Mouse (Mus musculus) right cerebral cortex, postnatal 4 days (tissue): ENCODE results near the gene Fbxw11.
"Not testable (repeated sequence)": the region's sequence is repeated elsewhere in the genome, so short reads cannot be mapped to it uniquely, and the experiment has no call there.

Experiments used
- DNase-seq: peaks from one replicate; pipeline ENCODE4 v3.0.0-alpha.2; 2022

The Fbxw11 gene

DNA sequence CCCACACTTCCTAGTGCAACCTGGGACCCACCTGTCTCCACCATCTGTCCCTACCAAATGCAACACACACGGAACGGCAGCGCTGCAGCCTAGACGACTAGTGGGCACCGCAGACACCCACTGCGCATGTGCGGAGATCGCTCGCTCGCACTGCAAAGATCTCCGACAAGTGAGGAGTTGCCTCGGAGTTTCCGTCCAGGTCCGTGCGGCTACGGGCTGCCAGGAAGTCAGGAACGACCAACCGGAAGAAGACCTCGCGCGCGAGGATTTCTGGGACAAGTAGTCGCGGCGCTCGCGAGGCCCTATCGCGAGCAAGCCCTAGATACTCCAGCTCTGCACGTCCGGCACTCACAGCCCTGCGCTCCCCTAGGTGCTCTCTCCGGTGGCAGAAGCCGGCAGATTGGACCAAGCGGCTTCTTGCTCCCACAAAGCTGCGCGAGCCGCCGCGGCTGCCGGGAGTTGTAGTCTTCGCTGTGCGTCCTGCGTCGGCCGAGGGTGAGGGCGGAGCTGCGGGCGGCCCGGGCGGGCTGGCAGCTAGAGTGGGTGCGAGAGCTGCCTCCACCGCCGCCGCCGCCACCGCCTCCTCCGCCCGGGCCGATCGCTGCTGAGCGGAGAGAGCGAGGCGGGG, at the start of gene Fbxw11:
Fbxw11 (plus strand) TSS at position 476 of the 628 bp plus-strand sequence.
- peak; percentile 92 for DNase-seq

DNA sequence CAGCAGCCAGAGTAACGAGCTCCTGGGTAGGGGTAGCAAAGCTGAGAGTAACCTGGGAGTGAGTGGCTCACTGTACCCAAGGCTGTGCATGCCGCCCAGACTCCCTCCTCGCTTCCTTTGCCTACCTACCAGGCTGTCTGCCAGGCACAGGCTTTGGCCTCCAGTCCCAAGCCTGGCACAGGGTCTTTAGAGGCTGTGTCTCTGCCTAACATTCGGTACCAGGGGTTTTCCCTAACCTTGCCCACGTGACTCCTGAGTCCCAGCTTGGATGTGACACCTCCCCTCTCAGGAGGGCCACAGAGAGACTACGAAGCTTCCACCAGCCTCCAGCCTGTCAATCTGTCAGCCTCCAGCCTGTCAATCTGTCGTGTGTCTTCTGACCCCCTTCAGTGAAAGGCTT, 49.4 kb upstream of the Fbxw11 start:
- no peak for DNase-seq

DNA sequence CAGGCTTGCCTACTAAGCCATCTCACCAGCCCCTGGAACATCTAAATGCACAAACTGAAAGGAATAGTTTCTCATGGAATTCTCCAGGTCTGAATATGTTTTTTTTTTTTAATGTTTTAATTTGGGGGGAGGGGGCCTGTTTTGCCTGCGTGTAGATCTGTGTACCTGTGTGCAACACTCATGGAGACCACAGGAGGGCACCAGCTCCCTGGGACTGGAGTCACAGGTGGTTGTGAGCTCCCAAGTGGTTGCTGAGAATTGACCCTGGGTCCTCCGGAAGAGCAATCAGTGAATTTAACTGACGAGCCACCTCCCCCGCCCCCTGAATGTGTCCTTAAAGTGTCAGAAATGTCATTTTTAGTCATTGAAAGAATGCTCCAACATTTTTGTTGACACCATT, 48.4 kb upstream of the Fbxw11 start:
- DNase-seq, result no peak

DNA sequence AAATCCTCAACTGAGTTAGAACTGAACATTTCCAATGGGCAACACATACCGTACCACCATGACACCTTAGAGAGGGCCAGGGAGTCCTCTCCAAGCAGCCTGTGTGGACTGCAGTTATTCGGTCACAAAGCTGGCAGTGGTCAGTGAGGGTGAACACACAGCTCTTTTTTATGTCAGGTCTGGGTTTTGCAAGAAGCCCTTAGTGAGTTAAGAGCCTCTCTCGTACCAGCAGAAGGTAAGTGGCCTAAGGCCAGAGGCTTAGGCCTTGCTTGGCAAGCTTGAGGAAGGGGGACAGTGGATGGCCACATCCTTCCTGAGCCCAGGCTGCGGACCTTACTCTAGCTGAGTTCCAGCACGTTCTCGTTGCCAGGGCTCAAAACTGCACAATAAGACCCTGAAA, 42.2 kb upstream of the Fbxw11 start:
- DNase-seq, result no peak

DNA sequence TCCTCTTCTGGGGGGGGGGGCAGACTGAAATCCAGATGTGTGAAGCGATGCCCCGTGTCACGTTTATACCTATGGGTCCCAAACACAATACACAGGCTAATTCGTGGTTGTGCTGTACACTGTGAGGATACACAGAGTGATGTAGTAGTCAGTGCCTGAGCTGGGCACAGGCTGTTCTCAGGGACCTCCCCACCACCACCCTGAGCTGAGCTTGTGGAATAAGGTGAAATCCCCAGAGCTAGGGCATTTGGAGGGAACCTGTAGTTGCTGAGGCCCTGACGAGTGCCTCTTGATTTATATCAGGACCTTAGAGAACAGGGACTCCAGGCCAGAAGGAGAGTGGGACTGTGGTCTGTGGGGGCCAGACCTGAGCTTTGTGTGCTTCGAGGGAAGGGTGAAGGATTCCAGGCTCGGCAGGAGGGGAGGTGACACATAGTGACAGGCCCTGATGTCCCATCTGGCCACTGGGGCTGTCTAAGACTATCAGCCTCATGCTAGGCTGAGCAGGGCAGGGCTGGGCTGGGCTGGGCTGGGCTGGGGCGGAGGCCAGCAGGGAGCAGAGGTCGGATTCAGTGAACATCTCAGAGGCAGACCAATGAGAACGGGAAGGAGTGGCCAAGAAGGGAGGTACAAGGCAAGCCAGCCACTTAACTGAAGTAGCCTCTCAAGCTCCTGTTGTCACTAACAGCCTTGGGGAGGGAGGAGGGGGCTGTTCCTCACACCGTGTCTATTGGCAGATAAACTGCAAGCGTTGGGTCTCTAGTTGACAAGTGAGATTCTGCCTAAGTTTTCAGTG, 40.8 kb upstream of the Fbxw11 start:
- no peak for DNase-seq

DNA sequence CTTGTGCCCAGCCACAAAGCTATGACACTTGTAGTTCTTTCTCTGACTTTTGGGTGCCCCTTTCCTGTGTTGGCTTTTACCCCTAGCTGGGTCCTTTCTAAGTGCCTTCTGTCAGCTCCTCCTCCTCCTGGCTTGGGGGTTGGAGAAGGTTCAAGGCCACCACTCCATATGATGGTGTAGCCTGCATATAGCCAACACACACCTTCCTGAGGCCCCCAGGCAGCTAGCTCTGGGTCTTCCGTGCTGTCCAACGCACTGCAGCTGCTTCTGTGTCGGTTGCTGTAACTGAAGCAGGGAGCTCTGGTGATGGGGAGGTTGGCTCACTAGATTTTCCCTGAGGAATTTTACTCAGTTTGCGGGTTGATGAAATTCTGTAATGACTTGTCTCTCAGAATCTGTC, 37.9 kb upstream of the Fbxw11 start:
- DNase-seq, result no peak

DNA sequence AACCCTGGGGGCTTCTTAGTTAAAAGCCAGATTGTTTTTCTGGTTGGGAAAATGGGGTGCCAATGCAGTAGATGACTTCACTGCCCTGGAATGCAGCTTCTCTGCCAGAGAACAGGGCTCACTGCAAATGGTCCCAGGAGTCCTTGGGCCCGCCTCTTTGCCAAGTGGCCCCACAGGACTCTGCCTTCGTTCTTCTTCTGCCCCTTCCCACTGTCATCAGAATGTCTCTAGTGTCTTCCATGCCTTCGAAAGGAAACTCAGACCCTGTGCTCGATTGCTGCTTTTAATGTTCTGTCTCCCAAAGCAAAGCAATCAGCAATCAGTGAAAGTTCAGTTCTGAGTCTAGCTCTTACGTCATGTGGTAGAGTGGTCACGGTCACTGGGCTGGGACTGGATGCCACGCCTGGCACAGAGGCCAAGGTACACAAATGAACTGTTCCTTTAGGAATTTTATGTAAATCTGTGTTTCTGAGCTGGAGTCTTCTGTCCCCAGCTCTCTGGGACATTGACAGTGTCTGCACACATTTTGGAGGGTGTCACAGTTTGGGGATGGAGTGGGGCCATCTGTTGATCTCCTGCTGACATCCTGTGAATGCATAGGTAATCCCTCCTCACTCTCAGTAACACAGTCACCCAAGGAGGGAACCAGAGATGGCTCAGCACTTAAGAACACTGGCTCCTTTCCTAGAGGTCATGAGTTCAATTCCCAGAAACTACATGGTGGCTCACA, 37.2 kb upstream of the Fbxw11 start:
- DNase-seq, result no peak

DNA sequence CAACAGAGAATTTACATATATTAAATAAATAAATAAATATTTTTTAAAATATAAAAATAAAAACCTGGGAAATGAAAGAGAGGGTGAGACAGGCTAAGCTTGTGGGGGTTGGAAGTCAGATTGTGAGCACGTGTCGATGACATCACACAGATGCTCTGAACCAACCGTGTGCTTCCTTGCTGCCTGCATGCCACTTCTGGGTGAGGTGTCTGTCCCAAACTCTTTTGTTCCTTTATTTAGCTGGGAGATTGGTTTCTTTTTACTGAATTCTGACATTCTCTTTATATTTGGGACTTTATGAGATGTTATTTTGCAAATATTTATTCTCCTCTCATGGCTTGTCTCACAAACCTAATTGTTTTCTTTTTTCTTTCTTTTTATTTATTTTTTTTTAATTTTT, 36.6 kb upstream of the Fbxw11 start:
- no peak for DNase-seq

DNA sequence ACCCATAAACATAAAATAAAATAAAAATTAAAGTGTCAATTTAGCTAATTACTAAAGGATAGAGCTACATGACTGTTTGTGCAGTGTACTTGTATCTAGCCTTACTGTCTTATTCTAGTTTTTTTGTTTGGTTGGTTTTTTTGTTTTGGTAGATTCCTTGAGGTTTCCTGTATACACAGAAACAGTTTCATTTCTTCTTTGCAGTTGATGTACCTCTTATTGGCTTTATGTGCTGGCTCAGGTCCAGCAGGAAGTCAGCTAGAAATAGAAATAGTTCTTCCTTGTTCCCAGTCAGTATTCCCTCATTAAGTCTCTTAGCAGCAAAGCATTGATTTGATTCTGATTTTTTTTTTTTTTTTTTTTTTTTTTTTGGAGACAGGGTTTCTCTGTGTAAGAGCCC, 35.2 kb upstream of the Fbxw11 start:
- no peak for DNase-seq

DNA sequence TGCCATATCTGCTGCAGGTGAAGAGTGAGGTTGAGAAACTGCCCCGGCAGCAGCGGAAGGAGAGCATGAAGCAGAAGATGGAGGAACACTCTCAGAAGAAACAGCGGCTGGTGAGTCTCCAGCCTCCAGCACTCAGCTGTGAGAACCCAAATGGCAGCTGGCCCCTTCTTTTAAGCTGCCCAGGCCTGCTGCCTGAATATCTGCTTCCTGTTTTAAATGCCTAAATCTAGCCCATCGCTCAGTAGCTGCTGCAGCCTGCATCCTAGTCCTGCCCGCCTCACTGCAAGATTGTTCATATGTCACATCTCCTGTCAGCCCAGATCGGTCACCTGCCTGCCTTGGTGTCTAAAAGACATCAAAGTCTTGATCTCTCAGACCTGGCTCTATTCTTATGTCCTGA, 31.9 kb upstream of the Fbxw11 start:
- no peak for DNase-seq

DNA sequence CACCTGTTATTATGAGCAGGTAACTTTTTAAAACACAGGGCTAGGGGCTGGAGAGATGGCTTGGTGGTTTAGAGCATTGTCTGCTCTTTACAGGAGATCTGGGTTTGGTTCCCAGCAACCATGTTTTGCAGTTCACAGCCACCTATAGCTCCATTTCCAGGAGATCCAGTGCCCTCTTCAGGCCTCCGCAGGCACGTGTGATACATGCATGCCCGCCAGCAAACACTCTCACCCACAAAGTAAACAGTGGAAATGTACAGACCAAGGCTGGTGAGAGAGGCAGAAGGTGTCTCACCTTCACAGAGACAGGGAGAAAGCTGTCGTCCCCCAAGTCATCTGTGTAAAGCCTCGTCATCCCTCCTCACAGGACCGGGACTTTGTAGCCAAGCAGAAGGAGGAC, 30.2 kb upstream of the Fbxw11 start:
- no peak for DNase-seq

DNA sequence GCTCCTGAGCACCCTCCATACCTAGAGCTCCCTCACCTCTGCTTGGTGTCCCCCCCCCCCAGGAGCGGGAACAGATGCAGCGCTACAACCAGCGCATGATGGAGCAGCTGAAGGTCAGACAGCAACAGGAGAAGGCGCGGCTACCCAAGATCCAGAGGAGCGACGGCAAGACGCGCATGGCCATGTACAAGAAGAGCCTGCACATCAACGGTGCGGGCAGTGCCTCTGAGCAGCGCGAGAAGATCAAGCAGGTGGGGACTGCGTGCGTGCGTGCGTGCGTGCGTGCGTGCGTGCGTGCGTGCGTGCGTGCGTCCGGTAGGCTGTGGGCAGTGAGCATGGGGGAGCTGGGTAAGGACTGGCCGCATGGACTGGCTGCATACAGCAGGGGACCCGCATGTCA, 28.1 kb upstream of the Fbxw11 start:
- no peak for DNase-seq

DNA sequence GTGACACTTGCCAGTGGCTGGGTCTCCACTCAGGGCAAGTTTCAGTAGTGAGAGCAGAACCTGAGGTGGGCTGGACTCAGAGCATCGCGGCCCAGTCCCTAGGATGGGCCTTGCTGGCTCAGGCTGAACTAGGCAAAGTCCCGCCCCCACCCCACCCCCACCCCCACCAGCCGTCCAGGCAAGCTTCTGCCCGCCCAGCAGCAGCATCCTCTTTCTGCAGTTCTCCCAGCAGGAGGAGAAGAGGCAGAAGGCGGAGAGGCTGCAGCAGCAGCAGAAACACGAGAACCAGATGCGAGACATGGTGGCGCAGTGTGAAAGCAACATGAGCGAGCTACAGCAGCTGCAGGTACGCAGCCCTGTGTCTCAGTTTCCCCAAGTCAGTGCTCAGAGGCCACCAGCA, 27.0 kb upstream of the Fbxw11 start:
- DNase-seq, result no peak

DNA sequence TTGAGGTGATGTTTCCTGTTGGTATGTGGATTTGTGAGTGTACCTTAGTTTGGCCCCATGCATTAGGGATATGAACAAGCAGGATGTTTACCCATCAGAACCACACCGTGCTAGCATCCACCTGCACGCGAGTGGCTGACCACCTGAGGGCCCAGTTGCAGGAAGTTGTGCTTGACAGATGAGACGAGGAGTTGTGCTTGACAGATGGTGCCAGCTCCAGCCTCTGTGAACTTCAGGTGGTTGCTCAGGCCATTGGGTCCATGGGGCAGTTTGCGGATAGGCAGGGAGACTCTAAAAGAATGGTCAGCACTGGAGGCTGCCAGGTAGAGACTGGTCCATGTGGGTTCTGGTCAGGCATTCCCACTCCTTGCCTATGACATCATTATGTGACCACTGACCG, 26.4 kb upstream of the Fbxw11 start:
- DNase-seq, result no peak

DNA sequence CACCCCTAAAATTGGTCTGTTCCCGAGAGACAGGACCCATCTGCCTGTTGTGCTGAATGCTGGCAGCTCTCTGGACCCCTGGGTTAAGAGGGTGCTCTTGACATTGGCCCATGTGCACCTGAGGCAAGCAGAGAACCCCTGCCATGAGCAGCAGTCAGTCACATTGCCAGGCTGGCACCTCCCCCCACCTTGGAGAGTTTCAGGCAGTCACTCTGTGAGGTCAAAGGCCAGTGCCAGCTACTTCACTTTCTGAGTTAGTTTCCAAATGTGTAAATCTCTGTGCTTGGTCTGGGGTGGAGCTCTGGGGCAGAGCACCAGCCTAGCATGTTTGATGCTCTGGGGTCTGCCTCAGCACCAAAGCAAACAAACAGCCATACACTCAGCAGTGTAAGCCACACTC, 24.5 kb upstream of the Fbxw11 start:
- no peak for DNase-seq

DNA sequence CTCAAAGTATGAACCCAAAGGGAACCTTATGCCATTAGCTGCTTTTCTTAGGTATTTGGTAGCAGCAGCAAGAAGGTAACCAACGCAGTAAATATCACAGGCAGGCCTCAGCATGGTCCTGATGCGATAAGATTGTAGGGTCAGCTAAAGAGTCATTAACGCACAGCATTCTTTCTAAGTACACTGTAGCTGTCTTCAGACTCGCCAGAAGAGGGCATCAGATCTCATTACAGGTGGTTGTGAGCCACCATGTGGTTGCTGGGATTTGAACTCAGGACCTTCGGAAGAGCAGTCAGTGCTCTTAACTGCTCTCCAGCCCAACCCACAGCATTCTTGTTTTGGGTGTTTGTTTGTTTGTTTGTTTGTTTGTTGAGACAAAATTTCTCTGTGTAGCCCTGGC, 23.9 kb upstream of the Fbxw11 start:
- not testable (repeated sequence) for DNase-seq

DNA sequence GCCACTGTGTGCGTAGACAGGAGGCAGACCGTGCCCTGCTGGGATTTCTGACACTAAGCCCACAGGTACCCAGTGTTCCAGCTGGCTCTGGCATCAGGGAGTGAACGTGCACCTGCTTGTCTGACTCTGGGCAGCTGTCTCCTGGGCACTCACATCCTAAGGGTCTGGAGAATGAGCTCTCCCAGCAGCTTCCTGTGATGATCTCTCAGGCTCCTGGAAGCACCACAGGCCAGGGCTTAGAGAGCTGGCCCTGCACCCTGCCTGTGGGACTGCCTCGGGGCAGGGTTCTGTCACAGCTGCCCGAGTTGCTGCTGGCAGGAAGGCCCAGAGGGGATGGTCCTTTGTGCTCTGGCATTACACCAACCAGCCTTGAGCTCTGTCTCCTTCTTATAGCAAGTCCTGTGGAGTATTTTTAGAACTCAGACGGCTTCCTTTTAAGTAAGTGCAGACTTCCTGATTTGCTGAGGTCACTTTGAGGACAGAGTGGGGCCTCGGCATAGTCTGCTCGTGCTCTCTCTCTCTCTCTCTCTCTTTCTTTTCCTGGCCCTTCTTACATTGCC, 23.2 kb upstream of the Fbxw11 start:
- no peak for DNase-seq

DNA sequence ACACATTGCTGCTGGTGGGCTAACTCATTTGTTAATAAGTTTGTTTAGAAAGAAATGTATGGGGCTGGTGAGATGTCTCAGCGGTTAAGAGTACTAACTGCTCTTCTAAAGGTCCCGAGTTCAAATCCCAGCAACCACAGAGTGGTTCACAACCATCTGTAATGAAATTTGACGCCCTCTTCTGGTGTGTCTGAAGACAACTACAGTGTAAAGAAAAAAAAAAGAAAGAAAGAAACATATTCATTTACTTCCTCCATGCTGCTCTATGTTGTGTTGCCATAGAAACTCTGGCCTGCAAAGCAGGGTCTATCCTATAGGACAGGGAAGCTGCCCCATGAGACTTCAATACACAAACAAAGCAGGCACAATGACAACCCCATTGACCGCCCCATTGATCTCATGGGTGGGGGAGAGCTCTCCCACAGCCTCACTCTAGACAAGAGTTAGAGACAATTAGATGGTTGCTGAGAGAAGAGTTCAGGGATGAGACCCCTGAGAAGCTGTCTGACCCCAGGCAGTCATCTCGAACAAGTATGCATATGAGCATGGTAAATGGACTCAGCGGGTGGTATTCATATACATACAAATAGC, 22.6 kb upstream of the Fbxw11 start:
- no peak for DNase-seq

DNA sequence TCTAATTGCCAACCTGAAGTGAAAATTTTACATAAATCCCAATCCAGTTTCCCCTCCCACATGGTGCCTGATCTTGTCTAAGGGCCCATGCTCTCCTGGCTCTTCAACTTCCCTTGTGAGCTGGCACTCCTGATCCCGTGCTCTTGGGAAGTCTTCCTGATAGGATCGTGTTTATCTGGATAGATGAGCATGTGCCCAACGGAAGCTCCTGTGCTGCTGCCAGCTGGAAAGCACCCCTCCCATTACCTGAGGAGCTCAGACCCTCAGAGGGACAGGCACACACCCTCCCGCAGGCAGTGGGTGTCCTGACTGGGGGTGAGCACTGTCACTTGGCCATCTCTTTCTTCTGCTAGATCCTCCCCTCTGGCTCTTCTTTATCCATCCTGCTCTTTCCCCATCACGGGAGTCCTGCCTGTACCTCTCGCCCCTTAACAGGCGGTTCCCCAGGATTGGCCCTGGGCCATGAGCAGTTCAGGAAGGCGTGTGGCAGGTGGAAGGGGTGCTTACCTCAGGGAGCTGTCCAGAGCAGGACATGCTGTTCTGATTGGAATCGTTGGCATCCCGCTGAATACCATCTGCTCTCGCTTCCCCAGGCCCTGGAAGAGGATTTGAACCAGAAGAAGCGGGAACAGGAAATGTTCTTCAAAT, 20.6 kb upstream of the Fbxw11 start:
- DNase-seq, result no peak

DNA sequence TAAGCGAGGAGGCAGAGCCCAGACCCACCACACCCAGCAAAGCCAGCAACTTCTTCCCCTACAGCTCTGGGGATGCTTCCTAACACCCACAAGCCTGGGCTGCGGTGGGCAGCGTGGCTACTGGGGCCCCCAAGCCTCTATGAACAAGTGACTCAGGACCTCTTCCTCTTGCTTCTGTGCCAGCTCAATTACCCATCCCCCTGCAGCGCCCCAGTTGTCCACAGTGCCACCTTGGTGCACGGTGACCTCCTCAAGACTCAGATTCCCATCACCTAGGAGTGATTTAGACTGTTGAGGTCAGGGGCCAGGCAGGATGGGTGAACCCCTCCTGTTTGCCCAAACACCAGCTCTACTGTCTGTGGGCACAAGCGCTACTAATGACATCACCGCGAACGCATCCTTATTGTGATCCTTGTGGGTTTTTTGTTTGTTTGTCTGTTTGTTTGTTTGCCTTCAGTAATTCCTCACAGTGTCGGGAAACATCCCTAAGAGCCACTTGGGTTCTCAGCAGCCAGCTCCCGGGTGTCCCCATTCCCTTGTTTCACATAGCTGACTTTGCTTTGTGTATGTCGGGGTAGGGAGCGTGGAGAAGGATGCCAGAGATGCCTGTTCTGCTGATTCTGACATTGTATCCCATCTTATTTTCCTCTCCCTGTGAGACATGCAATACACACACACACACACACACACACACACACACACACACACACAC, 19.9 kb upstream of the Fbxw11 start:
- DNase-seq, result no peak

DNA sequence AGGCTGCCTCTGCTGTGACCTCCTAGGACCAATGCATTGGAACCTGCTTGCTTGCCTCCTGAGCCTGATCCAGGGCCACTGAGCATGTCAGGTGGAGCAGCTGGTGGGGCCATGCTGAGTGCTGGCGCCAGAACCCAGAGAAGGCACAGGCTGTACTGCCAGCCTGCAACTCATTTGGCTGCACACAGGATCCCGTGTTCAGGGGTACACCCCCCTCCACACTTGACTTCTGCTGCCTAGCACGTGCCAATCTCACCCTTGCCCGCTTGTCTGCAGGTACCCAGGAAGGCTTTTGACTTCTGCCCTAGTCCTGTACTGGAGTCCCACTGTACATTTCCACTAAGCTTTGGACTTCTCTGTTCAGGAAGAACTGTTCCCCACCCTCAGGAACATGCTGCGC, 19.3 kb upstream of the Fbxw11 start:
- no peak for DNase-seq

DNA sequence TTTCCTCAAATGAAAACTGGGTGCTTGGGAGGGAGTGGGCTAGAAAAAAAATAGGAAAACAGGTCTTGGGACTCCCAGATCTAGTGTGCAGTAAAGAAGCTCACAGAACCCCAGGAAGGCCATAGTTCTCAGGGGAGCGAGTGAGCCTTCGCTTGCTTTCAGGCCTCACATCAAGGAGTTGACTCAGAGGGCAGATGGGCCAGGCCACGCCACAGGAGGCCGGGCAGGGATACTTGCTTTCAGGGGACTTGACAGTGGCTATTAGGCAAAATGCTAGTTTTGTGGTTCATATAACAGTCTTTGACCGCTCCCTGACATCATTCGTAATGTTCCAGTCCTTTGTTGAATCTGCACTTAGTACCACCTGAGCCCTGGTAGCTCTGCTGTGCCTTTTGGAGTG, 18.6 kb upstream of the Fbxw11 start:
- no peak for DNase-seq
